Mouse (Mus musculus) small intestine, adult 2 months (tissue): Measurements from ENCODE around the gene Slc3a1.

Experiments used
- CTCF ChIP-seq: fragments of 200-500 bp; IDR thresholded peaks from 2 replicates; pipeline ENCODE4 v1.5.1; 2012; ENCODE audit warnings: low read depth, mild to moderate bottlenecking, control low read depth, inconsistent platforms, low read length, moderate library complexity, mixed read lengths; ENCODE audit not compliant: insufficient replicate concordance, insufficient read length; ENCODE audit errors: extremely low read depth
- POLR2A ChIP-seq: fragments of 200-500 bp; IDR thresholded peaks from 2 replicates; pipeline ENCODE4 v1.6.1; 2012; ENCODE audit warnings: low read depth, mild to moderate bottlenecking, control low read depth, inconsistent platforms, low read length, moderate library complexity

GRCm38 (mm10) chr17:85030651-85031050 is 2.5 kb downstream of the Slc3a1 start:
- TF ChIP-seq POLR2A = no peak
- TF ChIP-seq CTCF = no peak
